Mouse (Mus musculus) T-helper 2 cell (primary cell): Measurements from ENCODE around the gene March8.

Experiments used
- in situ Hi-C: fragments of 300-600 bp; cut with MboI, MseI; formaldehyde crosslinking; loops from one replicate; pipeline ENCODE4 v1.15.1; 2025; ENCODE audit warnings: high pct_unique_total_duplicates

Gene March8

DNA sequence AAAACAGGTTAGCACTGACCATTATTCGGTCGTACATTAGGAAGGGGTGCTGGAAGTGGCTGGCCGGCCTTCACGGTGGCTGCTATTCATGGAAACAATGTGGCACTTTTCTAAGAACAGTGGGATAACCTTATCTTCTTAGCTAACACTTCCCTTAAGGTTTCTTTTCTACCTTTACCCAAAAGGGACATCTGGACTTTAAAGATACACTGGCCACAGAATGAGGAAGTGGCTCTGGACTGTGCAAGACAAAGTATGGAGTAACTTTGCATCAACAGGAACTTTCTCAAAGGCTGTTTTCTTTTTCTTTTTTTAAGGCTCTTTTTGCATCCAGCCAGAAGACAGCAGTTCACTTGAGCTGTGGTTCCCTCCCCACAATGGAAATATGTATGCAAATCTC lies 120.9 kb downstream of the March8 start:
- in situ Hi-C loops, result no loop called here
